Mouse (Mus musculus): ENCODE measurements at regions not wholly inside any gene's neighbourhood (a gene's known extent, or its start where the extent isn't known, plus 50 kb on each side); places are given as distances from the start of the nearest gene placed in this dataset.
A peak's percentile ranks its signal among the peaks of the same experiment; 100 is the strongest.

DNA sequence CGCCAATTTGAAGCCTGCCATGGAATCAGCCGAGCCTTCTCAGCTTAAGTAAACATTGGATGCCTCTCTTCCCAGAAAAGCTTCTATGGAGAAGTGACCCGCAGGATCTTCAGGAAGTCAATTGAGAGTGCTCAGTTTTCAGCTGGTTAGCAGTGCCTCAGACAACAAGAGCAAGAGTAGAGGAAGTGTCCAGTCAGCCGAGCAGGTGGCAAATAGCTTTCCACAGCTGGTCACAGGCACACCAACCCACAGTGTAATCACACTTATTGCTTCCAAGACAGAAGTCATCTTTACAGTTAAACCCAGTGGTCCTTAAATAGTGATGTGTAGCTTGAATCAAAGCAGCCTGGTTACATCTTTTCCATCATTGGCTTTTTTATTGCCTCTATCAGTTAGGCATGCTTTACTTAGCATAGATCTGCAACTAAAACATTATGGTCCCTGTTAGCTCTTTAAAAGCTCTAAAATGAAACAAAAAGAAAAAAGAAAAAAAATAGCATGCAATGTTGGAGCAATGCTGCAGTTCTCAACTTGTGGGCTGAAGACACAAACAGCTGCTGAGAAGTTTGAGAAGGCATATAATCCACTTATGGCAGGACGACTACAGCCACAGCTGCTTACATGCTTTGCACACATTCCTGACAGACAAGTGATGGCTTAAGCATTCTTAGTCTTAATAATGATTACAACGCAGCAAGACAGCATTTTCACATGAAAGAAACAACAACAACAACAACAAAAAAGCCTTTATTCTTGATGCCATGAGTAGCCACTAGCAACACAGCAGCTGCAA, 444.5 kb downstream of the Tmem135 start:
- DNase-seq, result no peak
- intact Hi-C loops (cut with DNase I), result no loop called here

DNA sequence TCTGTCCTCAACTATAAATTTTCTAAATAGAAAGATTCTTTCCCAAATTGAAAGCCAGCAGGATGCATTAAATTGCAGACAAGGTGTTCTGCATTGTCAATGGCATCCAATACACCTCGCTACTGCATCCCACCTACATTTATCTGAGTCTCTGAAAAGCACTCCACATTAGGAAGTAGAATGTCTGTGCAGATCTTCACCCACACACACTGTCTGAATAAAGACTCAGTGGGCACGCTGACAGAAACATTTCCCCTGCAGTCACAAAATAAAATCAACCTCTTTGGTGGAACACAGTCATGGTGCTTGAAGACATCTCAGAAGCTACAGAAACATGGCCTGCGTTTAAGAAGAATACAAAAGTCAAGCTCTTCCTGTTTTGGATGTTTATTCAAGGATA, 449.0 kb downstream of the Tmem135 start:
- intact Hi-C loops (cut with DNase I), result no loop called here
- no peak for DNase-seq

DNA sequence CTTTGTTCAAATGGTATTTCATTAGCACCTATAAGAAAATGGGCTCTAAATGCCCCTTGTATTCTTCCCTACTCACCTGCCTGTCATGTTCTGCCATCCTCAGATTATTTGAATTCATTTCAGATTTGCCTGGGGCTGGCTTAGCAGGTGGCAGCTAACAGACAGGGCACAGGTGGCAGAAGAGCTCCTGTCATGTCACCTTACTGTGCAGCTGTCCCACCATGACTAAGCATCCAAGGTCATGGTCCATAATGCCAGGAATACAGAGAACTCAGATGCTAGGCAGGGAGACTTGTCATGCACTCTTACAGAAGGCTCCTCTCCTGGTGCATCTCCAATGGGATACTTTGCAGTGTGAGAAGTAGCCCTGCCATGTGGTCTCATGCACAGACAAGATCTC, 458.7 kb downstream of the Tmem135 start:
- intact Hi-C loops (cut with DNase I), result no loop called here
- DNase-seq, result no peak

DNA sequence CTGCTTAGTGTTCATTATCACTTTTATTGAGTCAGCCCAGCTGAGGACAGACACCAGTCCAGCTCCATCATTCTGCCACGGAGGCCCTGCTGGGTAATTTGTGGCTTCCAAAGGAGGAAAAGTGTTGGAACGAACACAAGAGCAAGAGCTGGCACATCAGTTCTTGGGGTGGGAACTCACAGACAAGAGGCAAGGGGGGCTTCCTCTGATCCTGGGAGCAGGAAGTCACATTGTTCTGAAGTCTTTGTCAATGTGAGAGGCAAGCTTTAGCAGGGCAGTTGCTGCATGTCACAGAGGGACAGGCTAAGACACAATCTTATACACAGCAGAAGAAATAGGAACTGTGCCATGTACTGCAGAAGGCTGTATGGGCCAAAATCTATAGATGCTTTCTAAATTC, 459.1 kb downstream of the Tmem135 start:
- intact Hi-C loops (cut with DNase I), result no loop called here
- DNase-seq, result peak; percentile 0

DNA sequence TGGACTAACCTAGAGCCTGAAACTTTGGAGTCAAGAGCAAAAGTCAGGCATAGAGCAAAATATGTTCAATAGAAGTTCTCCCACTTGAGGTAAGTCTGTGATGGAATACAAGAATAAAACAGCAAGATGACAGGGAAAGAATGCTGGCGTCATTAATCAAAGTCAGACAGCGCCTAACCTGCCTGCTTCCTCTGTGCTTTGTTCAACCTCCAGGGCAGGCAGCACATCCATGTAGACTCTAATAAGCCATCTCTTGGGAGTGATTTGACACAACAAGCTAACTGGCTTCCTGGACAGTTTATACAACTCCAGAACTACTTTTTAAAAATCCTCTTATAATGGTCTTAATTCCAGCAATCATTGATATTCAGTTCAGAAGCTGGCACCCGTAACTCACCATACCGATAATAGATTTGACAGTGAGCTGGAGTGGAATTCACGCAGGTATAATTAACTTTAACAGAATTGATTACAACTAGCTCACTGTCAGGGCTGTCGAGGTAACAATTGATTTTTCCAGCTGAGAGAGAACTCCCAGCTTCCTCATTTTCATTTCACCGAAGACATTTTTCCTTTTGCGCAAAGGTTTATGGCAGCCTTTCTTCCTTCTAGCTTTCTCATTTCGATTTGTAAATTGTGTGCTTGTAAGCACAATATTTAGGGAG, 462.6 kb downstream of the Tmem135 start:
- DNase-seq, result no peak
- intact Hi-C loops (cut with DNase I), result no loop called here

DNA sequence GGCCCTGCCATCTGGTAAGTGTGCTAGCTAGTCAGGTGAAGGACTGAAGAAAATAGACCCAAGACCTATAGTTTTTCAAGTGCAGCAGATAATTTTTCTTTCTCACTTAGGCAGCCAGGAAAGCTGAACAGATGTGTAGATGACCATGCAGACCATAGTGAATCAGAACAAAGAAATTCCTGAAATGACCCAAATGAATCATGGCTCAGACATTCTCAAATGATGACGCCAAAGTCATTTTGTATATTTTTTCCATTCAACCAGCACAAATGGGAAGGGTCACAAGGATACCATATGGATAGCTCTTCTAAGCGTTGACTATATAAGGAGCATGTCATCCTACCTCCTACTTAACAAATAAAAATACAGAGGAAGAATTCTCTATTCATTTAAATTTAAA, 463.8 kb downstream of the Tmem135 start:
- DNase-seq, result no peak
- intact Hi-C loops (cut with DNase I), result no loop called here

DNA sequence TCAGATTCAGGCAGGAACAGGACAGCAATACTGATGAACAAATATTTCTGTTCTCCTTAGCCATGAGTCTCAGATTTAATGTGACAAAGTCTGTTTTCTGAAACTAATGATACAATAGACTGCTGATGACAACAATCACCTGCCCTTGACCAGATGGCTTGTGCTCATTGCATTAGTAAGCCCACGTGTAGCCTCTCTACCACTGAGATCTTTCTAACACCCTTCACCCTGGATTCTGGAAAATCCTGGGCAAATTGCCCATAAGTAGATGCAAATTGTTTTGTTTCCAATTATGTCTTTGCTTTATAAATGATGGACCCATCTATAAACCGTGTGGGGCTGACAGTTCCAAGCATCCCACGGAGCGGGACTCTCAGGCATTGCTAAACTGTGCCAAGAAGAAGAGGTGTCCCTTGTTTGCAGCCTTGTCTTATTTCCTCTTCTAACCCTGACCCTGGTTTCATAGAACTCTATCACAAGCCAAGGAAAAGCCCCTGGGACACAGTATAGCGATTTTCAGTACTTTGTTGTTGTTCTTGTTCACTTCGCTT, 475.7 kb downstream of the Tmem135 start:
- DNase-seq, result peak; percentile 6
- intact Hi-C loops (cut with DNase I), result no loop called here

Data from left cerebral cortex, postnatal 4 days (tissue).